Mouse (Mus musculus) hindbrain, embryonic 16.5 days (tissue): ENCODE results near the gene Rbl1. TPM values are rescaled to one million over a fixed set of nuclear protein-coding genes. Genes with fewer than 3 reads are reported as not detected.

Source experiments
- ATAC-seq: fragments of 200-750 bp; cut with Nextera tagmentation; 2 replicates; pipeline ENCODE4 v1.8.0; 2017; ENCODE audit warnings: moderate TSS enrichment, moderate library complexity
- H3K27ac ChIP-seq: fragments of 300-500 bp; sonication (generic); 2 replicates; pipeline ENCODE4 v1.5.1; 2014; ENCODE audit warnings: low read depth, mild to moderate bottlenecking, control low read depth, low read length, moderate library complexity
- H3K27me3 ChIP-seq: fragments of 300-500 bp; sonication (generic); replicated peaks from 2 replicates; pipeline ENCODE4 v1.6.1; 2014; ENCODE audit warnings: low read length; ENCODE audit not compliant: control insufficient read depth, insufficient read depth
- H3K36me3 ChIP-seq: fragments of 300-500 bp; sonication (generic); 2 replicates; pipeline ENCODE4 v1.6.1; 2014; ENCODE audit warnings: mild to moderate bottlenecking, low read length, moderate library complexity, mixed read lengths; ENCODE audit not compliant: control insufficient read depth, insufficient read depth
- H3K4me1 ChIP-seq: fragments of 300-500 bp; sonication (generic); 2 replicates; pipeline ENCODE4 v1.6.1; 2014; ENCODE audit warnings: low read depth, low read length; ENCODE audit not compliant: control insufficient read depth, insufficient read depth
- H3K4me2 ChIP-seq: fragments of 300-500 bp; sonication (generic); 2 replicates; pipeline ENCODE4 v1.6.1; 2014; ENCODE audit warnings: mild to moderate bottlenecking, low read length, control low read depth, moderate library complexity
- H3K4me3 ChIP-seq: fragments of 300-500 bp; sonication (generic); 2 replicates; pipeline ENCODE4 v1.5.1; 2014; ENCODE audit warnings: mild to moderate bottlenecking, low read length, control low read depth, moderate library complexity
- H3K9ac ChIP-seq: fragments of 300-500 bp; sonication (generic); 2 replicates; pipeline ENCODE4 v1.6.1; 2014; ENCODE audit warnings: low read depth, mild to moderate bottlenecking, control low read depth, low read length, moderate library complexity
- H3K9me3 ChIP-seq: fragments of 300-500 bp; sonication (generic); 2 replicates; pipeline ENCODE4 v1.6.1; 2014; ENCODE audit warnings: mild to moderate bottlenecking, low read length, moderate library complexity; ENCODE audit not compliant: control insufficient read depth
- WGBS: fragments of 180-500 bp; shearing (Covaris S2); extraction: QIAGEN DNeasy Blood & Tissue Kit; methylation state at CpG from one replicate; pipeline ENCODE4 v1.1.7; 2014; 5-methylcytosine and 5-hydroxymethylcytosine counted together
- polyA plus RNA-seq: library from polyadenylated mRNA; unstranded; fragments of >200 nt; fragmentation: Nextera tagmentation; extraction: Ambion mirVana; gene quantifications from 2 replicates; pipeline ENCODE4 v1.2.1, GENCODE M21; 2015

Rbl1 gene
- polyA plus RNA-seq, 1 experiment from 2014 or later: 4.7 TPM

DNA sequence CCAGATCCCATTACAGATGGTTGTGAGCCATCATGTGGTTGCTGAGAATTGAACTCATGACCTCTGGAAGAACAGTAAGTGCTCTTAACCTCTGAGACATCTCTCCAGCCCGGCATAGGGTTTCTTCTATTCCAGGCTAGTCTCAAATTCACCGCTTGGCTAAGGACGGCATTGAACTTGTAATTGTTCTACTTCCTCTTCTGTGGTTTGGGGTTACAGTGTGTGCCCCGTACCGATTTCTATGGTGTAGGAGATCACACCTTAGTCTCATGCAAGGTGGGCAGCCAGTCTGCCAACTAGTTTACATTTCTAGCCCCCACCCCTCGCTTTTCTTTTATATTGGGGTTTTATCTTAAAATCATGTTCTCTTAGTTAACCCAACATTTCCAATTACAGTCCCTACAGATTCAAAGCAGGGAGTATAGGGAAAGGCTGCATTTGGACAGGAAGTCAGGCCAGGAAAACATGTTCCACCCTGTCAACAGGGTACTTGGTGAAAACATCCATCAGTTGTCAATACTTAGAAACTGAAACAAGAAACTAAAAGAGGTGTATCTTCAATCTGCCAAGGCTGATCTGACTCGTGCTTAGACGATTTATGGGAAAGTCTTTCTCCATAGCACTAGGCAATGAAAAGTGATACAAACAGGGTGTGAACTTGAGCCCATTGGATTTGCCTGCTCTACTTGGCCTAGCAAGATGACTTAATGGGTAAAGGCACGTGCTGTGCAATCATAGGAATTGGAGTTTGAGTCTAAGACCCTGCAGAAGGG is 66.2 kb downstream of the Rbl1 start:
- no peak for ATAC-seq
- WGBS: 90% methylated on average over 9 of the region's 9 CpGs
- H3K36me3 ChIP-seq: no peaks in the 10 kb centered on the region

DNA sequence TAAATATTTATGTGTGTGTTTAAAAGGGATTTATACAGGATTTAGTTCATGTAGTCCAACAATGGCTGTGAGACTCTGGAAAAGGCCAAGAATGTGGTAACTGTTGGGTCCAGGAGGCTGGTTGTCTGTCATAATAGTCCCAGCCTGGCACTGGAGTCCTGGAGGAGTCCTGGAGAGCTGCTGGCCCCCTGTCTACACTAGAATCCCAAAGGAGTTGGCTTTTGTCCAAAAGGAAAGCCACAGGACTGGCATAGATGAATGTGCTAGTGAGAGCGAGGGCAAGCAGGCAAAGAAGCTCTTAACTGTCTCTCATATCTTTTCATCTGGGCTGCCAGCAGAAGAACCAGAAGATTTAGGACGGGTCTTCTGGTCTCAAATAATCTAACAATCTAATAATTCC is 67.7 kb downstream of the Rbl1 start:
- WGBS: 69% methylated on average over 2 of the region's 2 CpGs
- no peak for ATAC-seq
- Histone ChIP-seq H3K27ac (no peak overlapping the region), H3K9me3 (no peaks in the 10 kb centered on the region), H3K36me3 (no peaks in the 10 kb centered on the region), H3K4me1 (peaks cover 4% of the 10 kb centered on the region), H3K9ac (no peak overlapping the region), H3K4me3 (no peak overlapping the region), H3K4me2 (no peak overlapping the region), H3K27me3 (no peaks in the 10 kb centered on the region)

More for the DNA sequence above, 66.2 kb downstream of the Rbl1 start:
- H3K4me2 ChIP-seq: no peak overlapping the region
- H3K4me1 ChIP-seq: peaks cover 4% of the 10 kb centered on the region
- H3K27me3 ChIP-seq: no peaks in the 10 kb centered on the region
- no peak overlapping the region for H3K4me3 ChIP-seq
- no peaks in the 10 kb centered on the region for H3K9me3 ChIP-seq
- H3K9ac ChIP-seq: no peak overlapping the region
- H3K27ac ChIP-seq: no peak overlapping the region

DNA sequence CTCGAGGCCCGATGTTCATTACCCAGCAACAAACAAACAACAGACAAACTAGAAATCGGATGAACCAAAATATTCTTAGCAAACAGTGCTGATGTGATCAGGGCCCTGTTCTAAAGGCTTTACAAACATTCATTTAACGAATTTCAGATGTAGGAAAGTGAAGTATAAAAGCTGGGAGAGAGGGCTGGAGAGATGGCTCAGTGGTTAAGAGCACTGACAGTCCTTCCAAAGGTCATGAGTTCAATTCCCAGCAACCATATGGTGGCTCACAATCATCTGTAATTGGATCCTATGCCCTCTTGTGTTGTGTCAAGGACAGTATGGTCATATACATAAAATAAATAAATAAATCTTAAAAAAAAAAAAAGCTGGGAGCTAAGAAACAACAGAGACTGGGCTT is 68.2 kb downstream of the Rbl1 start:
- H3K27ac ChIP-seq: no peak overlapping the region
- WGBS: 92% methylated on average over 4 of the region's 4 CpGs
- H3K9ac ChIP-seq: no peak overlapping the region
- H3K9me3 ChIP-seq: no peaks in the 10 kb centered on the region
- H3K4me3 ChIP-seq: no peak overlapping the region
- H3K36me3 ChIP-seq: no peaks in the 10 kb centered on the region
- peaks cover 4% of the 10 kb centered on the region for H3K4me1 ChIP-seq
- H3K4me2 ChIP-seq: no peak overlapping the region
- ATAC-seq: no peak
- H3K27me3 ChIP-seq: no peaks in the 10 kb centered on the region

DNA sequence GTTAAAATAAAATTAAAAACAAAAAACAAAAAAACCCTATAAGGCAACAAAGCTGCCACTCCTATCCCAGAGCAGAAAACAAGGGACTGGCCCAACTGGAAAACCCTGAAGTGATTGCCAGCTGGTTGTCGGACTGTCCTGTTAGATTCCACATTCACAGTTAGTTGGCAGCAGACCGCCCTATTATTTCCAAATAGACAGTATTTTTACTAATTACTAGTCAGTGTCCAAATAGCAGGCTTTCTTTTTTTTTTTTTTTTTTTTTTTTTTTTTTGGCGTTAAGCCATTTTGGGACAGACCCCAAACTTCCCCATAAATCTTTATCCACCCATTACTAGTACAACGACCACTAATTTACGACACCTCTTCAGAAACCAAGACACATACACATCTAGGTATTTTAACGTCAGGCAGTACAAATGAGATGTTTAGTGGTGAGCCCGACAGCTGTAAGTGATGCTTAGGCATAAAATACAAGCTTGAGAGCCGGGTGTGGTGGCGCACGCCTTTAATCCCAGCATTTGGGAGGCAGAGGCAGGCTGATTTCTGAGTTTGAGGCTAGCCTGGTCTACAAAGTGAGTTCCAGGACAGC is 68.7 kb downstream of the Rbl1 start:
- H3K4me1 ChIP-seq: peaks cover 4% of the 10 kb centered on the region
- 81% methylated on average over 10 of the region's 10 CpGs for WGBS
- H3K9ac ChIP-seq: peak overlapping the region; percentile 71
- peak overlapping the region; percentile 62 for H3K4me3 ChIP-seq
- H3K27me3 ChIP-seq: no peaks in the 10 kb centered on the region
- ATAC-seq: no peak
- no peaks in the 10 kb centered on the region for H3K9me3 ChIP-seq
- H3K4me2 ChIP-seq: peak overlapping the region; percentile 98
- no peaks in the 10 kb centered on the region for H3K36me3 ChIP-seq
- peak overlapping the region; percentile 41; the same call in 1 of the 2 replicates for H3K27ac ChIP-seq

DNA sequence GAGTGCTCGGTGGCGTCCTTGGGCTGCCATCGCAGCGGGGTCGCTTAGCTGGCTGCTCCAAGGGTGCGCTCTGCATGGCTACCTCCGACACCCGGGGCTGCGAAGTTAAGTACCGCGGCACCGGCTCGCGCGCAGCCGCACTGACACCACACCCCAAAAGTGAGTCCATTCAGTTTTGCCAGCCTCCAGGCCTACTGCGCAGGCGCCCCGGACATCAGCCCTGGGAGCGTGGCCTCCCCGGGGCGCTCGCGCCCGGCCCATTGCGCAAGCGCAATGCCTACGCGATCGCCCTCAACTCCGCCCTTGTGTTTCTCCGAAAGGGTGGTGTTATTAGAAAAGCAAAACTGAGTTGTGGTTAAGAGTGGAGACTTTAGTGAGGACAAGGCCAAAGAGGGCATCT is 69.3 kb downstream of the Rbl1 start, which contains the start of gene Samhd1:
Gene Samhd1, minus strand, starts transcription at position 252 of the 400 bp plus-strand sequence.
- Histone ChIP-seq H3K27ac (peak within 1 kb of the TSS; percentile 41), H3K27me3 (no peaks in the 10 kb centered on the region), H3K9ac (peak within 1 kb of the TSS; percentile 71), H3K4me2 (peak within 1 kb of the TSS; percentile 98), H3K36me3 (no peaks in the 10 kb centered on the region), H3K4me1 (peaks cover 4% of the 10 kb centered on the region), H3K9me3 (no peaks in the 10 kb centered on the region), H3K4me3 (peak within 1 kb of the TSS; percentile 62)
- WGBS: under 1% methylated on average over 32 of the region's 32 CpGs
- ATAC-seq: peak; percentile 94

DNA sequence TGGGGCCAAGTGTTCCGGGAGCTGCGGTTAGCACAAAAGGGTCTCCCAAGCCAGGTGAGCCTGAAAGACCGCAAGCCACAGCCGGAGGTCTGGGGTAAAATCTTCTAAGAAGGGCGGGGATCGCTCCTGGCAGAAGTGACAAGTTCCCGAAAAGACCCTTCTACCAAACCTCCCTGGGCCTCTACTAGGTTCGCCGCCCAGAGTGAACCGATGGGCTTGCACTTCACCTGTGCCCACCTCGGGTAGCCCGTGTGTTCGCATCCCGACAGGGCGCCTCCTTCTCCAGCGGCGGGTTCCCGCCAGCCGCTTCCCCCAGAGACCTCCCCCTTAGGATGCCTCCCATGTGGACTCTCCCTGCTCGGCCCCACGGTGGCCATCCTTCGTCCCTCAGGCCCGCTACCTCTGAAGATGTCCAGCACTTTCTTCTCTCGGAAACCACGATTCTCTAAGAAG is 69.8 kb downstream of the Rbl1 start:
- H3K27ac ChIP-seq: peak overlapping the region; percentile 21
- H3K36me3 ChIP-seq: no peaks in the 10 kb centered on the region
- no peaks in the 10 kb centered on the region for H3K27me3 ChIP-seq
- ATAC-seq: peak; percentile 70
- no peaks in the 10 kb centered on the region for H3K9me3 ChIP-seq
- H3K4me3 ChIP-seq: peak overlapping the region; percentile 62
- H3K4me2 ChIP-seq: peak overlapping the region; percentile 98
- peaks cover 4% of the 10 kb centered on the region for H3K4me1 ChIP-seq
- H3K9ac ChIP-seq: peak overlapping the region; percentile 71
- WGBS: under 1% methylated on average over 25 of the region's 25 CpGs

DNA sequence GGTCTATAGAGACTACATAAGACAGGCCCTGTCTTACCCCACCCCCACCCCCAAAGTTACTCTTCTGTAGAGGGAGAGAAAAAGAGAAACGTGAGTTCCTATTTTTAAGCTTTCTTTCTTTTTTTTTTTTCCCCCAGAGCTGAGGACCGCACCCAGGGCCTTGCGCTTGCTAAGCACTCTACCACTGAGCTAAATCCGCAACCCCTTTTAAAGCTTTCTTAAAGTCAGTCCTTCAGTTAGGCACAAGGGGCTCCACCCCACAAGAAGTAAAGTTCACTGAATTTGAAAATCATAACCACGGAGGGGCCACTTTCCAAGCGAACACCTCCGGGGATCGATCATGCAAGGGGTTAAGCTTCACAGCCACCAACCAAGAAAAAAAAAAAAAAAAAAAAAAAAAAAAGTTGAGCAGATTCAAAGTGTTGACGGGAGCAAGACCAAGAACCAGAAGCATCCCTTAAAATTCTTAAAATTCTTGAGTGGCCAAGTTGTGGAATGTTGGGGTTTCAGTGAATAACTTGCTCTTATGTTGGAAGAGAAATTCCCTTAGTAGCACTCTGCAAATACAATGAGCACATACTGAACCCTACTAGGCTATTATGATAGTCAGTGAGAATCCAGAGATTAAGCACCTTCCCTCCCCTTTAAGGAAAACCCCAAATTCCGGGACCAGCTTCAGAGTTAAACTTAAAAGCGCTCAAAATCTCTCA is 70.4 kb downstream of the Rbl1 start:
- Histone ChIP-seq H3K9me3 (no peaks in the 10 kb centered on the region), H3K4me1 (peaks cover 4% of the 10 kb centered on the region), H3K27me3 (no peaks in the 10 kb centered on the region), H3K36me3 (no peaks in the 10 kb centered on the region), H3K4me2 (peak overlapping the region; percentile 98), H3K27ac (no peak overlapping the region), H3K4me3 (peak overlapping the region; percentile 62), H3K9ac (peak overlapping the region; percentile 71)
- 26% methylated on average over 11 of the region's 11 CpGs for WGBS
- no peak for ATAC-seq

DNA sequence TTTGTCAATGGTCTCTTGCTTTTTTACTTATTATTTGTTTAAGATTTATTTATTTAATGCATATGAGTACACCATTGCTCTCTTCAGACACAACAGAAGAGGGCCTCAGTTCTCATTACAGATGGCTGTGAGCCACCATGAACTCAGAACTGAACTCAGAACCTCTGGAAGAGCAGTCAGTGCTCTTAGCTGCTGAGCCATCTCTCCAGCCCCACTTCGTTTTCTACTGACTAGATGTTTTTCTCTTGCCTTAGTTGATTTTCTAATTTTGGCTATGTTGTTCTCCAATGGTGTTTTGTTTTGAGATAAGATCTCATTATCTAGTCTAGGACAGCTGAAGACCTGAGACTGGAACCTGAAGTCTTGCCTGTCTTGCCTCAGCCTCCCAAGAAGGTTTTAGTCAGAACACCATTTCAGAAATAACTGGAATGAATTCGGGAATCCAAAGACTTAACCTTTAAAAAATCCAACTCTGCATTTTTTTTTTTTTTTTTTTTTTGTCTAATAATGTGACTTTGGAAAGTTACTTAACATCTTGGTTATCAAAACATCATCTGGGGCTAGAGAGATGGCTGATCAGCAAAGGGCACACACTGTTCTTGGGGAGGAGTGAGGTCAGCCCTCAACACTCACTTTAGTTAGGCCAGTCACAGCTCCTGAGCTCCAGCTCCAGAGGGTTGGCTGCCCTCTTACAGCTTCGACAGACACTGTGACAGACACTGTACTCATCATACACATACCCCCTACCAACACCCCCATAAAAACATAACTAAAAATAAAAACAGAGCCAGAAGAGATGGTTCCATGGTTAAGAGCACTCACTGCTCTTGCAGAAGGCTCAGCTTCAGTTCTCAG is 71.4 kb downstream of the Rbl1 start:
- H3K4me2 ChIP-seq: no peak overlapping the region
- H3K36me3 ChIP-seq: no peaks in the 10 kb centered on the region
- H3K27me3 ChIP-seq: no peaks in the 10 kb centered on the region
- peaks cover 4% of the 10 kb centered on the region for H3K4me1 ChIP-seq
- no peak overlapping the region for H3K9ac ChIP-seq
- no peaks in the 10 kb centered on the region for H3K9me3 ChIP-seq
- no peak overlapping the region for H3K27ac ChIP-seq
- H3K4me3 ChIP-seq: no peak overlapping the region
- WGBS: 94% methylated on average over 3 of the region's 3 CpGs
- no peak for ATAC-seq
